Mouse (Mus musculus): Measurements from ENCODE around the gene Vangl2. TPM values are rescaled to one million over a fixed set of nuclear protein-coding genes. Genes with fewer than 3 reads are reported as not detected.

The Vangl2 gene
- polyA plus RNA-seq, 1 experiment from 2014 or later: 48.9 TPM

DNA sequence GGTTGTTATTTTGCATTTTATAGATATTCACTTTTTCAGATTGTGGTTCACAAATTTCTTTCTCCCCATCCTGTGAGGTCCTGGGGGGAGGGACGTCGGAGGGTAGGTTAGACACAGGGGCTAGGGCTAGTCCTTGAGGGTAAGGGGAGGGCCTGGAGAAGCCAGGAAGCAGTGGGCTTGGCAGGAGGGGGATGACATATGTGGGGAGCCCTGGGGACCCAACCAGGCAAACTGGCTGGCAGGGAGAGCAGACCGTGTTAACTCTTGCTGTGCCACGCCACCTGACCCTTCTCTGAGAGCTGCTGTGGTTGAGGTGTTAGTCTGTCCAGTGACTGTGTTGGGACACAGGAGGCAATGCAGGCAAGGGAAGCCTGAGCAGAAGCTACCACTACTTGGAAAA, 32.4 kb upstream of the Vangl2 start:
- H3K4me3 ChIP-seq (replicated peaks; ENCODE audit: low read length): no peak overlapping the region
- H3K9ac ChIP-seq: no peak overlapping the region
- H3K4me2 ChIP-seq (replicated peaks): no peak overlapping the region
- peaks cover 24% of the 10 kb centered on the region for H3K4me1 ChIP-seq (replicated peaks; ENCODE audit: control insufficient read depth, insufficient read depth, low read length)
- H3K36me3 ChIP-seq (replicated peaks; ENCODE audit: control insufficient read depth, insufficient read depth): peaks cover 16% of the 10 kb centered on the region
- DNase-seq (ENCODE audit: low spot score) (no peak), ATAC-seq (ENCODE audit: low FRiP score) (peak; percentile 51)
- H3K9me3 ChIP-seq (ENCODE audit: control insufficient read depth, low read length): no peaks in the 10 kb centered on the region
- H3K27me3 ChIP-seq (ENCODE audit: control insufficient read depth, insufficient read depth, low read length): no peaks in the 10 kb centered on the region
- H3K27ac ChIP-seq: peak overlapping the region; percentile 70
- WGBS: 17% methylated on average over 4 of the region's 4 CpGs

DNA sequence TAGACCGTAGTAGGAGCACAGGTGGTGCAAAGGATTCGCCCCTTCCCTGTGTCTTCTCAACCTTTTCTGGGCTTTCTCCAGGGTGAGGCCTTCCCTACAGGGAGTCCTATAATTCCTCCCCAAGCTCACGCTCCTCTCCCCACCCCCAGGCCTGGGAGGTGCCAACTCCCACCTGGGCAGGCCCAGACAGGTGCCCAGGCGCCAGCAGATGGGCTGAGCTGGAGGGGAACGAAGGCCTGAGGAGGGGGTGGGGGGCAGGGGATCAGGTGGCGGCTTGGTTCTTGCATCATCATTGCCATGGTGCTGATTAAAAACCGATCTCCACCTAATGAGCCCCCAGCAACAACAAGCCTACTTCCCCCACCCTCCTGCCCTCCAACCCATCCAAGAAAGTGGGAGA, 30.6 kb upstream of the Vangl2 start:
- peak overlapping the region; percentile 78; the same call in 1 of the 2 replicates for H3K27ac ChIP-seq
- ATAC-seq (ENCODE audit: low FRiP score): 0 out of 2 replicates have a peak, but pooled peaks have one; percentile 1
- no peak overlapping the region for H3K4me2 ChIP-seq (replicated peaks)

DNA sequence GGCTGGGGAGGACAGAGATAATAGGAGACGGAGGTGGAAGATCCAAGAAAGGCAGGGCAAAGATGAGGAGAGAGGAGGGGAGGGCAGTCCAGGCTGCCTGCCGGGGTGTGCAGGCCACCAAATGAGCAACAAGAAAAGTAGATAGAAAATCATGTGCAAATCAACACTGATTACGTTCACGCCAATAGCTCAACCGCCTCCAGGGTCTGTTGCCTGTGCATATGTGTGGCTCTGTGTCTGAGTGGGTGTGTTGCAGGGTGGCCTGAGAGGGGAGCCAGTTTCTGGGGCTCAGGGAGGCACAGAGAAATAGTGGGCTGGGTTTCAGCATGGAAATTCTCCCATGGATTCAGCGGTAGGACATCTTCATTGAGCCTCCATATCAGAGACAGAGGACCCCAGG, 30.1 kb upstream of the Vangl2 start:
- H3K27me3 ChIP-seq (ENCODE audit: control insufficient read depth, insufficient read depth, low read length): no peaks in the 10 kb centered on the region
- H3K4me1 ChIP-seq (replicated peaks; ENCODE audit: control insufficient read depth, insufficient read depth, low read length): peaks cover 31% of the 10 kb centered on the region
- H3K4me3 ChIP-seq (replicated peaks; ENCODE audit: low read length): no peak overlapping the region
- no peaks in the 10 kb centered on the region for H3K9me3 ChIP-seq (ENCODE audit: control insufficient read depth, low read length)
- H3K27ac ChIP-seq: peak overlapping the region; percentile 78
- no peak for ATAC-seq (ENCODE audit: low FRiP score)
- H3K36me3 ChIP-seq (replicated peaks; ENCODE audit: control insufficient read depth, insufficient read depth): no peaks in the 10 kb centered on the region
- H3K4me2 ChIP-seq (replicated peaks): 0 out of 2 replicates have a peak overlapping the region, but pooled peaks have one; percentile 9
- no peak for DNase-seq (ENCODE audit: low spot score)
- H3K9ac ChIP-seq: no peak overlapping the region
- 33% methylated on average over 6 of the region's 6 CpGs for WGBS

More for the DNA sequence above, 30.6 kb upstream of the Vangl2 start:
- no peak for DNase-seq (ENCODE audit: low spot score)
- Histone ChIP-seq H3K4me1 (replicated peaks; ENCODE audit: control insufficient read depth, insufficient read depth, low read length) (peaks cover 25% of the 10 kb centered on the region), H3K36me3 (replicated peaks; ENCODE audit: control insufficient read depth, insufficient read depth) (0 out of 2 replicates have a peak, but pooled peaks cover under 1% of the 10 kb centered on the region), H3K9ac (no peak overlapping the region), H3K4me3 (replicated peaks; ENCODE audit: low read length) (no peak overlapping the region), H3K27me3 (ENCODE audit: control insufficient read depth, insufficient read depth, low read length) (no peaks in the 10 kb centered on the region), H3K9me3 (ENCODE audit: control insufficient read depth, low read length) (no peaks in the 10 kb centered on the region)
- WGBS: 28% methylated on average over 7 of the region's 7 CpGs

DNA sequence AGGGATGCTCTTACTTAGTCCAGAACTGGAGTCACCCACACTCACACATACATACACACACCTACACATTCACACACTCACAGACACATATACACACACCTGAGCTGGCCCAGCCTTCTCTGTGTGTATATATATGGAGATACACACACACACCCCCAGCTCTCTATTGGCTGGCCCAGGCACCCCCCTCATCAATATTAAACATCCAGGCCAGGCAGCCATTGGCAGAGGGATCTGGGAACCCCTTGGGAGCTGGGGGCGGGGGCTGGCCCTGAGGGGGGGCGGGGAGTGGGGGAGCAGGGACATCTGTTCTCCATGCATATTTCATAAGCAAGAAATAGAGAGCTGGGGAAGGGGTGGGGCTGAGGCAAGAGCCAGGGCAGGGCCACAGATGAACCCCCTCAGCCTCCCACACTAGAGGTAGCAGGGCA, 29.3 kb upstream of the Vangl2 start, which contains the start of gene Nhlh1:
Gene Nhlh1, minus strand, starts transcription at position 83 of the 431 bp plus-strand sequence.
- peaks cover 38% of the 10 kb centered on the region for H3K4me1 ChIP-seq (replicated peaks; ENCODE audit: control insufficient read depth, insufficient read depth, low read length)
- peak within 1 kb of the TSS; percentile 45; the same call in 1 of the 2 replicates for H3K9ac ChIP-seq
- ATAC-seq (ENCODE audit: low FRiP score): peak; percentile 66
- no peak for DNase-seq (ENCODE audit: low spot score)
- peak within 1 kb of the TSS; percentile 66 for H3K4me2 ChIP-seq (replicated peaks)
- no peaks in the 10 kb centered on the region for H3K27me3 ChIP-seq (ENCODE audit: control insufficient read depth, insufficient read depth, low read length)
- H3K9me3 ChIP-seq (ENCODE audit: control insufficient read depth, low read length): no peaks in the 10 kb centered on the region
- H3K36me3 ChIP-seq (replicated peaks; ENCODE audit: control insufficient read depth, insufficient read depth): no peaks in the 10 kb centered on the region
- H3K4me3 ChIP-seq (replicated peaks; ENCODE audit: low read length): peak within 1 kb of the TSS; percentile 36
- H3K27ac ChIP-seq: peak within 1 kb of the TSS; percentile 78
- 6% methylated on average over 2 of the region's 2 CpGs for WGBS

DNA sequence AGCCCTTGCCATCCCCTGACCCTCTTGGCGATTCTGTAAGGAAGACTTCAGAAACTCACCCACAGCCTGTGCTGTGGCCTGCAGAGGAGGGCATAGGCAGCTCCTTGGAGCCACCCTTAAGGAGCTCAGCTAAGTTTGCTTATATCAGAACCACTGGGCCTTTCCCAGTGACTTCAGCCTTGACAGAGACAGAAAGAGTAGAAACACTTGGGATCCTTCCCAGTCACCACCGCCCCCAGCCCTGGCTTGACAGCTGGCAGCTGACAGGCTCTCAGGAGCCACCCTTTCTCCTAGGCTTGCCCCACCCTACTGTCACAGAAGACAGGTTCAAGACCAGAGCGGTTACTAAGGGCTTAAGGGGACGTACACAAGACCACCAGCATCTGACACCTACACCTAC, 28.0 kb upstream of the Vangl2 start:
- ATAC-seq (ENCODE audit: low FRiP score) (no peak), DNase-seq (ENCODE audit: low spot score) (no peak)
- H3K36me3 ChIP-seq (replicated peaks; ENCODE audit: control insufficient read depth, insufficient read depth): no peaks in the 10 kb centered on the region
- H3K4me1 ChIP-seq (replicated peaks; ENCODE audit: control insufficient read depth, insufficient read depth, low read length): peaks cover 37% of the 10 kb centered on the region
- H3K4me2 ChIP-seq (replicated peaks): peak overlapping the region; percentile 66
- no peaks in the 10 kb centered on the region for H3K27me3 ChIP-seq (ENCODE audit: control insufficient read depth, insufficient read depth, low read length)
- peak overlapping the region; percentile 36 for H3K4me3 ChIP-seq (replicated peaks; ENCODE audit: low read length)
- H3K27ac ChIP-seq: no peak overlapping the region
- no peak overlapping the region for H3K9ac ChIP-seq
- WGBS: 59% methylated on average over 4 of the region's 4 CpGs
- no peaks in the 10 kb centered on the region for H3K9me3 ChIP-seq (ENCODE audit: control insufficient read depth, low read length)

DNA sequence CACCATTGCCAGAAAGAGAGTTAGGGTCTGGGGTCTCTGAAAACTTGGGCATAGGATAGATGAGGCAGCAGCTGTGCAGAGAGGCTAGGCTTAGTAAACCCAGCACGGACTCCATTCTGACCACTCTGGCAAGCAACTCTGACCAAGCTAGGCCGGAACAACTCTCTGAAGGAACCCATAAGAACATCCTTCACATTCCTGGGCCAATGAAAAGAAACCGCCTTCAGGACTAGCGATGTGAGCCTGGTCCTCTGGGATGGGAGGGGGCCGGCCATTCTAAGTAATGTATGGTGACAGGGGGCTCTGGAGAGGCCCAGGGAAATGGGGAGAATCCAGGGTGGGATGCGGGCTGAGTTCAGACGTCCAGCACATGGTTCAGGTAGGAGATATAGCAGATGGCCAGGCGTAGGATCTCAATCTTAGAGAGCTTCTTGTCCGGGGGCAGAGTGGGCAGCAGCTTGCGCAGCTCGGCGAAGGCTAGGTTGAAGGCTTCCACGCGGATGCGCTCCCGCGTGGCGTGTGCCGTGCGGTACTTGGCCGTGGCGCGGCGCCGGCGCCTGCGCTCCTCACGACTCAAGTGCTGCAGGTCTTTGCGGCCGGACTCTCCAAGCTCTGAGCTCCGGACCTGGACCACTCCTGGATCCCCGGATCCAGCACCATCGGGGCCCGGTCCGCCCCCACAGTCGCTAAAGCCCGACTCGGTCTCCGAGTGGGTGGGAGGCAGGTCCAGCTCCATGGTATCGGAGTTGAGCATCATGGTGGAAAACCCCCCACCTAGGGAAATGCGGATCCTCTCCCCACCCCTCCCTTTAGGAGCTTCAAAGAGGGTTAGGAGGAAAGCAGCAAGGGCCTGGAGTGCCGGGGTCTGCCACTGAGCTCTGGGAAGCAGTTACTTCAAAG, 25.5 kb upstream of the Vangl2 start:
- DNase-seq (ENCODE audit: low spot score): no peak
- 3% methylated on average over 42 of the region's 42 CpGs for WGBS
- ATAC-seq (ENCODE audit: low FRiP score): 0 out of 2 replicates have a peak, but pooled peaks have one; percentile 25
- Histone ChIP-seq H3K9me3 (ENCODE audit: control insufficient read depth, low read length) (no peaks in the 10 kb centered on the region), H3K27me3 (ENCODE audit: control insufficient read depth, insufficient read depth, low read length) (no peaks in the 10 kb centered on the region), H3K27ac (0 out of 2 replicates have a peak overlapping the region, but pooled peaks have one; percentile 39), H3K4me2 (replicated peaks) (peak overlapping the region; percentile 66), H3K4me1 (replicated peaks; ENCODE audit: control insufficient read depth, insufficient read depth, low read length) (peaks cover 38% of the 10 kb centered on the region), H3K4me3 (replicated peaks; ENCODE audit: low read length) (peak overlapping the region; percentile 36), H3K9ac (peak overlapping the region; percentile 56), H3K36me3 (replicated peaks; ENCODE audit: control insufficient read depth, insufficient read depth) (no peaks in the 10 kb centered on the region)

DNA sequence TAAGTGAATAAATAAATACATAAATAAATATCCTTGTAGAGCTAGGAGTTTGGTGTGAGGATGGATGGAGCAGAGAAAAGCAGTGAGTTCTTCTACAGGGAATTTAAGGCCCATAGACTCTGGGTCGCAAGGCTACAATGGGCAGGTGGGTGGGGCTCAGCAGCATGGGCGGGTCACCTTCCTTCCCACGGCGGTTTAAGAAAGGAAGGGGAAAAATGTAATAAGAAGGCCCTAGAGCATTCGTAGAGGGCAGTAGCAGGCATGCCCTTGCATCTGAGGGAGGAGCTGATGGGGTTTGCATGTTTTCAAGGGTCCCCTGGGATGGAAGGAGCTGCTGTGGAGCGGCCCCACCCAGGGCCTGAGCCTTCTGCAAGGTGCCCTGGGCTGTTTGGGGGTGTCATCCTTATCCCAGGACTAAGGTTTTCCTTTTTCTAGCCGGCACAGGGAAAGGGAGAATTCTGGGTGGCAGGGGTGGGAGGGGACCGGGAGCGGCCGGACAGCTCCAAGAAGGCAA, 24.6 kb upstream of the Vangl2 start:
- Histone ChIP-seq H3K27ac (peak overlapping the region; percentile 33; the same call in 1 of the 2 replicates), H3K4me3 (replicated peaks; ENCODE audit: low read length) (peak overlapping the region; percentile 36), H3K4me2 (replicated peaks) (peak overlapping the region; percentile 66), H3K27me3 (ENCODE audit: control insufficient read depth, insufficient read depth, low read length) (no peaks in the 10 kb centered on the region), H3K4me1 (replicated peaks; ENCODE audit: control insufficient read depth, insufficient read depth, low read length) (peaks cover 36% of the 10 kb centered on the region), H3K36me3 (replicated peaks; ENCODE audit: control insufficient read depth, insufficient read depth) (no peaks in the 10 kb centered on the region), H3K9me3 (ENCODE audit: control insufficient read depth, low read length) (no peaks in the 10 kb centered on the region), H3K9ac (peak overlapping the region; percentile 43; the same call in 1 of the 2 replicates)
- ATAC-seq (ENCODE audit: low FRiP score): no peak
- 11% methylated on average over 10 of the region's 10 CpGs for WGBS
- no peak for DNase-seq (ENCODE audit: low spot score)

DNA sequence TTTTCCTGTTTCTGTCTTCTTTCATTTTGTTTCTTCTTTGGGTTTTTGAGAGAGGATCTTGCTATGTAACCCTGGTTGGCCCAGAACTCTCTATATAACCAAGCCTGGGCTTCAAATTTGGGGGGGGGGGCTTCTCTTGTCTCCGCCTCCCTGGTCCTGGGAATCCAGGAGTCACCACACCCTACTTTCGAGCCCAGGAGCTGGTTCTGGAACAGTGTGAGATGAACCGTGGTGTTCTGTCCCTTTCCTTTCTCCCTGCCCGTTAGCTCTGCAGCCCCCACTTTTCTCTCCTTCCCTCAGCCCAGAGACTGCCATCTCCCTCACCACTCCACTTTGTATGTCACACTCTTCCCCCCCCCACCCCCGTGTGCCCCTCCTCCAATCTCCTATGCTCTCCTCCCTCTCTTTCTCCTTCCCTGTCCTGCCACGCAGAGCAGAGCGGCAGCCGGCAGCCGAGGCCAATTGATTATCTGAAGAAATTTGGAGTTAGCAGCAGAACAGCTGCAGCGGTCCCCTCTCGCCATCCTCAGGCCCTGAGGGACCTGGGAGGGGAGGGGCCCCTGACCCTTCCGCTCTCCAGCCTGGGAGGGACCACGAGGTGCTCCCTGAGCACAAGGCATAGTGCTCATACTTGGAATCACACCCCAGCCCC, 21.0 kb upstream of the Vangl2 start:
- WGBS: 10% methylated on average over 13 of the region's 13 CpGs
- ATAC-seq (ENCODE audit: low FRiP score): peak; percentile 55
- no peak for DNase-seq (ENCODE audit: low spot score)

More for the DNA sequence above, 21.0 kb upstream of the Vangl2 start:
- Histone ChIP-seq H3K4me1 (replicated peaks; ENCODE audit: control insufficient read depth, insufficient read depth, low read length) (peaks cover 31% of the 10 kb centered on the region), H3K4me3 (replicated peaks; ENCODE audit: low read length) (no peak overlapping the region), H3K27me3 (ENCODE audit: control insufficient read depth, insufficient read depth, low read length) (no peaks in the 10 kb centered on the region), H3K36me3 (replicated peaks; ENCODE audit: control insufficient read depth, insufficient read depth) (no peaks in the 10 kb centered on the region), H3K9ac (peak overlapping the region; percentile 53), H3K27ac (peak overlapping the region; percentile 88), H3K4me2 (replicated peaks) (peak overlapping the region; percentile 21), H3K9me3 (ENCODE audit: control insufficient read depth, low read length) (no peaks in the 10 kb centered on the region)
